Mouse (Mus musculus): ENCODE measurements around the gene Tdg.
A peak's percentile ranks its signal among the peaks of the same experiment; 100 is the strongest.
"Not testable (repeated sequence)": the region's sequence is repeated elsewhere in the genome, so short reads cannot be mapped to it uniquely, and the experiment has no call there.

The Tdg gene

DNA sequence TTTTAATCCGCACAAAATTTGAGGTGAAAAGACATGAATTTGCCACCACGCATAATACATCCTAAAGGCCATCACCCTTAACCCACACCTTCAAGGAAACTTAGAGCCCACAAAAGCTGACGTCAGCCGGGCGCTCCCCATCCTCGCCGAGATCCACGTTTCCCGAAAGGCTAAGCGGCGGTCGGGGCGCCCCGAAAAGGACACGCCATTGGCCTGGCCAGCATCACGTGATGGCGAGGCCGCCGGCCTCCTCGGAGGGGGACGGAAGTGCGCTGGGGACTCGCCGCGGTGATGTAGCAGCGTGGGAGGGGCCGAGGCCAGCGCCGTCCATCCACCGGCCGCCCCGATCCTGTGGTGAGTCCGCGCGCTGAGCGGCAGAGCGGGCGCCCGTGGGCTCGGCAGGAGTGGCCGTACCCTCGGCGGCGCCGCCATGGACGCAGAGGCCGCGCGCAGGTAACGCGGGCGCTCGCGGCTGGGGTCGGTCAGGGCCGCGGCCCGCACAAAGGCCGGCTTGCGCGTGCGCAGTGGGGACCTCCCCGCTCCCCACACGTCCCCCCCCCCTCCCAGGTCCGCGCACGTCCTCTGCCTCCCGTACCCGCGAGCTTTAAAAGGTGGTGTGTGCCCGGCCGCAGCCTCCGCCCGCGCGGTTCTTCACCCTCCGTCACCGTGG lies at the start of gene Tdg:
Gene Tdg (plus strand): TSS at position 243 of the 670 bp plus-strand sequence.
- not testable (repeated sequence) for DNase-seq (ENCODE audit: low read depth, low spot score)

DNA sequence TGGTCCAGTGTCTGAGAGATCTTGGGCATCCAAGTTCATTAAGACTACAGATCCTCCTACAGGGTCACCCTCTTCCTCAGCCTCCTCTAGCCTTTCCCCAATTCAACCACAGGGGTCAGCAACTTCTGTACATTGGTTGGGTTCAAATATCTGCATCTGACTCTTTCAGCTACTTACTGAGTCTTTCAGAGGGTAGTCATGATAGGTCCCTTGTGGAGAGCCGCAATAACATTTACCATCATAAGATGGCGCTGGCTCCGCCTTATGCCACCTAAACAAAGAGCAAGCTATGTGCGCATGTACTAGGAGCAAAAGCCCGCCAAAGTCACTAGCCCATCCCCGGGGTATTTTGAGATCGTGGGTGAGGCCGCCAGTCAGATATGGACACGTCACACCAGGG lies 40.0 kb upstream of the Tdg start:
- DNase-seq (ENCODE audit: low read depth, low spot score), result peak; percentile 18

GRCm38 (mm10) chr10:82594421-82594820 lies 35.2 kb upstream of the Tdg start:
- DNase-seq (ENCODE audit: low read depth, low spot score), result not testable (repeated sequence)

DNA sequence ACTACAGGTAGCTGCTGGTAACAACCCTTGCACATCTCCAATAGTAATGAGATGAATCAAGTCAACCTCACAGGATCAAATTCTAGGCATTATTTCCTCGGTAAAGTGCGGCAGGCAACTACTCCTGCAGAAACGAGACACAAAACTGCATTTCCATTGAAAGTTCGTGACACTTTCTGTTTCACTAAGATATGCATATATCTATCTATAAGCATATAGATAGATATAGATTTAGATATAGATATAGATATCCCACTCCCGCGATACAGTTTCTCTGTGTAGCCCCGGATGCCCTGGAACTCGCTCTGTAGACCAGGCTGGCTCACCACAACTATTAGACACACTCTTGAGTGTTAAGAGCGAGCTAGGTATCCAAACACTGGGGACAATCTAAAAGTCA lies 7.4 kb upstream of the Tdg start:
- no peak for DNase-seq (ENCODE audit: low read depth, low spot score)

GRCm38 (mm10) chr10:82622671-82623552 lies 6.7 kb upstream of the Tdg start, which contains the start of gene 1190007I07Rik:
Gene 1190007I07Rik, minus strand, starts transcription at chr10:82623228.
- peak; percentile 92 for DNase-seq (ENCODE audit: low read depth, low spot score)

DNA sequence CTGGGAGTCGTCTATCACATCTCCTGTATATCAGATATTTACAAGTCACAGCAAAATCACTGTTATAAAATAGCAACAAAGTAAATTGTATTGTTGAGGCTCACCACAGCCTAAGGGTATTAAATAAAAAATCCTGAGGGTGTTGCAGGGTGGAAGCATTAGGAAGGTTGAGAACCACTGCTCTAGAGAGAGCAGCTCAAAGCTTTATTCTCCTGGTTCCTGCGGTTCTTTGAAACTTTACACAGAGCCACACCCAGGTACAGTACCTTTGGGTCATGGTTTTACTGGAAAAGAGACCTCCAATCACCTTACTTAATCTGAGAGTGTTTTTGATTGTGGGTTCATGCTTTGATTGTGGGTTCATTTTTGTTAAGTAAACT lies 6.1 kb upstream of the Tdg start:
- DNase-seq (ENCODE audit: low read depth, low spot score), result not testable (repeated sequence)

DNA sequence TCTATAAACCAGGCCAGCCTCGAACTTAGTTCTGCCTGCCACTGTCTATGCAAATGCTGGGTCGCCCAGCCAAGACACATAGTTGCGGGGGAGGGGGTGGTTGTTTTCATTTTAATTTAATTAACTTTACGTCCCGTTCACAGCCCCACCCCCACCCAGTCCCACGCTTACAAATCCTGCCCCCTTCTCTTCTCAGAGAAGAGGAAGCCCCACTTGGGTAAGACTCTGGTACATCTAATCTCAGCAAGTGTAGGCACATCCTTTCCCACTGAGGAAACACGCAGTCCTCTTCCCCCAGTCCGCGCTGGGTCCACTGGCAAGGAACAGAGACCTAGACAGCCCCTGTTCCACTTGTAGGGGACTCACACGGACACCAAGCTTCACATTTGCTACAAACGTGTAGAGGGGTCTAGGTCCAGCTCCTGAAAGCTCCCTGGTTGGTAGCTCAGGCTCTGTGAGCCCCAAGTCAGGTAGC lies 480 bp upstream of the Tdg start:
- DNase-seq (ENCODE audit: low read depth, low spot score), result no peak

- DNase-seq (ENCODE audit: low read depth, low spot score), result no peak
Observed at GRCm38 (mm10) chr10:82630497-82630896, 869 bp downstream of the Tdg start.

GRCm38 (mm10) chr10:82631133-82631532 lies 1.5 kb downstream of the Tdg start:
- DNase-seq (ENCODE audit: low read depth, low spot score), result no peak

DNA sequence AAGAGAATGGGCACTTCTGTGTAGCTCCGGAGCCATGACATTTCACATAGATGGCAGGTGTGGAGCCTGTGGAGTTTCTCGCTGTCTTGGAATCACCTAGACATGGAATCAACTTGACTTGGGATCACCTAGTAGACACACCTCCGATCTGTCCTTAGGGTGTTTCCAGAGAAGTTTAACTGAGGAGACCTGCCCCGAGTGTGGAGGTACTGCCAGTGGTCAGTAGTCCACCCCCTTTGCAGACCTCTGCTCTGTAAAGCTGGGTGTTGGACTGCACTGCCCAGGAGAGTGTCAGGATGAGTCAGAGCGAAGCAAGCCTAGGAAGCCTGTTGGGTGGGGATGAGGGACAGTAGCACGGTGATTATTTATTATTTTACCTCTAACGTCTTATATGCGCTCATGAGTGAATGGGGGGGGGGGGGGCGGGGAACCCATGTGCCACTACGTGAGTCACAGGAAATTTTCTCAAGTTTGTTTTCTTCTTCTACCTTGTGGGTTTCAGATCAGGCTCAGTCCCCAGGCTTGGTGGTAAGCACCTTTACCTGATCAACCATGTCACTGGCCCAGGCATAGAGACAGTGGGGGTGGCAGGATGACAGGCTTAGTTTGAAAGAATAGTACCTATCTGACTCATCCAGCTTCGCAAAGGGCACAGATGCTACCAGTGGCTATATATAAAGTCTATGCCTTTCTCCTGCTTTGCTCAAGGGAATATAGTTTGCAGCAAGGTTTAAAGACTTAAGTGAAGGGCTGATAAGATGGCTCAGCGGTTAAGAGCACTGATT lies 3.1 kb downstream of the Tdg start:
- no peak for DNase-seq (ENCODE audit: low read depth, low spot score)

GRCm38 (mm10) chr10:82634348-82634747 lies 4.7 kb downstream of the Tdg start:
- DNase-seq (ENCODE audit: low read depth, low spot score), result no peak

DNA sequence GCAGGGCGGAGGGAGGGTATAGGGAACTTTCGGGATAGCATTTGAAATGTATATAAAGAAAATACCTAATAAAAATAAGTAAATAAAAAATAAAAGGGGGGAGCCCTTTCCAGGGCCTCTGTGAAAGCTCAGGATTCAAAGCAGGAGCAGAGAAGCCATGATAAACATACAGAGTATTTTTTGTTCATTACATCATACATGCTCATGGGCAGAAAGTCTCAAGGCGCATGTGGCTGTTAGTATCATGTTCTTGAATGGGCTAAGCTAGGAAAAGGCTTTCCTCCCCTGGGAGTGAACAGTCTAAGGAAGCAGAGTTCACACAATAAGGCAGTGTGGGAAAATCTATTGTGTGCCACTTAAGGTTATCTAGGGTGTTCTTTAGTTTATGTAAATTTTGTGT lies 6.7 kb downstream of the Tdg start:
- no peak for DNase-seq (ENCODE audit: low read depth, low spot score)

- DNase-seq (ENCODE audit: low read depth, low spot score), result no peak
Observed at GRCm38 (mm10) chr10:82639032-82639698, 9.5 kb downstream of the Tdg start.

DNA sequence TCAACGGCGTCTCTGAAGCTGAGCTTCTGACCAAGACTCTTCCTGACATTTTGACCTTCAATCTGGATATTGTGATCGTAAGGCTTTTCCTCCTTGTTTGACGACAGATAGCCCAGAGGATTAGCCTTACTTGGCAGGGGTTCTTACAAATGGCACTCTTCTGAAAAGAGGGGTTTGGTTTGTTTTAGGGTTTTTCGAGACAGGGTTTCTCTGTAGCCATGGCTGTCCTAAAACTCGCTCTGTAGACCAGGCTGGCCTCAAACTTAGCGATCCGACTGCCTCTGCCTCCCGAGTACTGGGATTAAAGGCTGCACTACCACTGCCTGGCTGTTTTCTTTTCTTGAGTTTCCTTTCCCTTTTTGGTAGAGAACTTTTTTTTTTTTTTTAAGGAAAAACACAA lies 11.9 kb downstream of the Tdg start:
- DNase-seq (ENCODE audit: low read depth, low spot score), result no peak

DNA sequence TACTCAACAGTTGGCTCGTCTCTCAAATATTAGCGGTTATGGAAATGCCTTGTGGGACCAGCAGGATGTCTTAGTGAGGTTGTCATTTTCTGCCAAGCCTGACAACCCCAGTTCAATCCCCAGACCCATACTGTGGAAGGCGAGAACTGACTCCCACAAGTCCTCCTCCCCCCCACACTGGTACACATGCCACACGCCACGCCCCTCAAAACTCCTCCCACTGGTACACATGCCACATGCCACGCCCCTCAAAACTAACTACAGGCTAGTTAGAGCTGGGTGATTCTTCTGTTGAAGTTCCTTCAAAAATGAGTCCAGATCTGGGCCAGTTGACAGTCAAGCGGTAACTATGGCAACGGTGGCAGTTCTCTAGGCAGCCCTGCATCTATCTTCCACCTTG lies 16.5 kb downstream of the Tdg start:
- DNase-seq (ENCODE audit: low read depth, low spot score), result no peak

DNA sequence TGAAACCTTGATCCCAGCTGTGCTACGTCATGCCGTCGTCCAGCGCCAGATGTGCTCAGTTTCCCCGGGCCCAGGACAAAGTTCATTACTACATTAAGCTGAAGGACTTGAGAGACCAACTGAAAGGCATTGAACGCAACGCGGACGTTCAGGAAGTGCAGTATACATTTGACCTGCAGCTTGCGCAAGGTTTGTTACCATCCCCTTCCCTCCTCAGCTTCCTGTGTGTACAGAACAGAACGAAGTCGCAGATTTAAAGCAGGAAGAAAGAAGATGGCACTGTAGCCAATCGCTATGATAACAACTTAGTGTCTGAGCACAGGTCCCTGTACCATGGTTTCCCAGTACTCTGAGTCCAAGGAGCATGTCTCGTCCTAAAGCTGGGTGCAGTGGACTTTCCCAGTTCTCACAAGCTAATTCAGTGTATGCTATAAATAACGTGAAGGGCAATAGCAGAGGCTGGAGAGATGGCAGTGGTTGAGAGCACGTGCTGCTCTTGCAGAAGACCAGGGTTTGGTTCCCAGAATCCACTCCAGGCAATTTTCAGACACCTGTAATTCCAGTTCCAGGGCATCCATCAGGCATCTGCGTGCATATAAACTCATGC lies 17.7 kb downstream of the Tdg start:
- no peak for DNase-seq (ENCODE audit: low read depth, low spot score)

- DNase-seq (ENCODE audit: low read depth, low spot score), result no peak
Observed at GRCm38 (mm10) chr10:82651221-82651620, 21.6 kb downstream of the Tdg start.

DNA sequence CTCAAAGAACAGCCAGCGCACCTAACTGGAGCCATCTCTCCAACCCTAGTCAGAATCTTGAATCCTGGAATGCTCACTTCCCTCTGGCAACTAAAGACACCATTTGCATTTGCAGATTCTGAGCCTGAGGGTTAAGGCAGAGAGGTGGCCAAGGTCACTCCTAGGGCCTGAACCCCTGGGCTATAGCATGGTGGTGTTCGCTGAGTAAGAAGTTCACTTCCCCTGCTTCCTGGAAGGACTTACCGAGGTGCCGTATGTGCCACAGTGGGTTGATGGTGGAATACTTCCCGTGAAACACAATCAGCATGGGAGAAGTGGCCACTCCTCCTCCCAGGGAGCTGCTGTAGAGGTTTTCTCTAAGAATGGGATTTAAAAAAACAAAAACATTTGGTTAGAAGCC lies 23.0 kb downstream of the Tdg start:
- no peak for DNase-seq (ENCODE audit: low read depth, low spot score)

DNA sequence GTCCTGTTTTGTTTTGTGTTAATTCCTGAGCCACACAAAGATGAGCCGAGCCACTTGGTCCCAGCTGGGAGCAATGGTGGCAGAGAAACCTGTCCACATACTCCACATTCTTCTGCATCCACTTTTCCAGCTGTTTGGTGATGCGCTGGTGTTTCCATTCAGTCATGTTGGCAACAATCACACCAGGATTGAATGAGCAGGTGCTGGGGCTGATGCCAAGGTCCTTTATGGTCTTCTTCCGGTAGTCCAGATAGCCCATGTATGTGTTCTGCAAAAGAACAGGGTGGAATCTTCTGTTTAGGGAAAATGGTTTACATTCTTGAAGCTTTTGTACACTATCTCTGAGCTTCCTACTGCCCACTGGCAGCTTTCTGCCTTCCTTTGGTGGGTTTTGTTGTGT lies 25.0 kb downstream of the Tdg start:
- DNase-seq (ENCODE audit: low read depth, low spot score), result no peak

- DNase-seq (ENCODE audit: low read depth, low spot score), result no peak
Observed at GRCm38 (mm10) chr10:82661820-82662219, 32.2 kb downstream of the Tdg start.

All from WW6 (cell line).